Mouse (Mus musculus) forebrain, embryonic 11.5 days (tissue): Measurements from ENCODE around the gene Gm14226. TPM values are rescaled to one million over a fixed set of nuclear protein-coding genes. Genes with fewer than 3 reads are reported as not detected.
"Not testable (repeated sequence)": the region's sequence is repeated elsewhere in the genome, so short reads cannot be mapped to it uniquely, and the experiment has no call there.

ENCODE experiments used
- ATAC-seq: fragments of 200-750 bp; cut with Nextera tagmentation; replicated peaks from 2 replicates; pipeline ENCODE4 v1.8.0; 2017; ENCODE audit warnings: moderate TSS enrichment; ENCODE audit not compliant: low FRiP score
- DNase-seq: peaks from one replicate; pipeline ENCODE4 v3.0.0-alpha.2; 2017; ENCODE audit warnings: low spot score
- H3K27ac ChIP-seq: fragments of 300-500 bp; sonication (generic); 2 replicates; pipeline ENCODE4 v1.5.1; 2014; ENCODE audit warnings: low read depth, low read length
- H3K27me3 ChIP-seq: fragments of 300-500 bp; sonication (generic); 2 replicates; pipeline ENCODE4 v1.6.1; 2014; ENCODE audit warnings: mild to moderate bottlenecking, low read length, mixed read lengths; ENCODE audit not compliant: control insufficient read depth, insufficient read depth
- H3K36me3 ChIP-seq: fragments of 300-500 bp; sonication (generic); 2 replicates; pipeline ENCODE4 v1.6.1; 2014; ENCODE audit warnings: mild to moderate bottlenecking, low read length, moderate library complexity, mixed read lengths; ENCODE audit not compliant: control insufficient read depth, insufficient read depth
- H3K4me1 ChIP-seq: fragments of 300-500 bp; sonication (generic); replicated peaks from 2 replicates; pipeline ENCODE4 v1.6.1; 2014; ENCODE audit warnings: low read length, mixed read lengths; ENCODE audit not compliant: control insufficient read depth, insufficient read depth
- H3K4me2 ChIP-seq: fragments of 300-500 bp; sonication (generic); 2 replicates; pipeline ENCODE4 v1.6.1; 2014; ENCODE audit warnings: low read depth, mild to moderate bottlenecking, low read length, moderate library complexity, mixed read lengths; ENCODE audit not compliant: severe bottlenecking
- H3K4me3 ChIP-seq: fragments of 300-500 bp; sonication (generic); 2 replicates; pipeline ENCODE4 v1.5.1; 2014; ENCODE audit warnings: low read depth, low read length
- H3K9ac ChIP-seq: fragments of 300-500 bp; sonication (generic); 2 replicates; pipeline ENCODE4 v1.6.1; 2014; ENCODE audit warnings: low read length
- H3K9me3 ChIP-seq: fragments of 300-500 bp; sonication (generic); 2 replicates; pipeline ENCODE4 v1.6.1; 2016; ENCODE audit warnings: low read length, mixed read lengths; ENCODE audit not compliant: control insufficient read depth
- WGBS: fragments of 180-500 bp; shearing (Covaris S2); extraction: QIAGEN DNeasy Blood & Tissue Kit; methylation state at CpG from one replicate; pipeline ENCODE4 v1.1.7; 2014; 5-methylcytosine and 5-hydroxymethylcytosine counted together
- polyA plus RNA-seq: library from polyadenylated mRNA; unstranded; fragments of >200 nt; fragmentation: Nextera tagmentation; extraction: Ambion mirVana; gene quantifications from 2 replicates; pipeline ENCODE4 v1.2.1, GENCODE M21; 2014

The Gm14226 gene
- polyA plus RNA-seq, 1 experiment from 2014 or later = 0.40 TPM

DNA sequence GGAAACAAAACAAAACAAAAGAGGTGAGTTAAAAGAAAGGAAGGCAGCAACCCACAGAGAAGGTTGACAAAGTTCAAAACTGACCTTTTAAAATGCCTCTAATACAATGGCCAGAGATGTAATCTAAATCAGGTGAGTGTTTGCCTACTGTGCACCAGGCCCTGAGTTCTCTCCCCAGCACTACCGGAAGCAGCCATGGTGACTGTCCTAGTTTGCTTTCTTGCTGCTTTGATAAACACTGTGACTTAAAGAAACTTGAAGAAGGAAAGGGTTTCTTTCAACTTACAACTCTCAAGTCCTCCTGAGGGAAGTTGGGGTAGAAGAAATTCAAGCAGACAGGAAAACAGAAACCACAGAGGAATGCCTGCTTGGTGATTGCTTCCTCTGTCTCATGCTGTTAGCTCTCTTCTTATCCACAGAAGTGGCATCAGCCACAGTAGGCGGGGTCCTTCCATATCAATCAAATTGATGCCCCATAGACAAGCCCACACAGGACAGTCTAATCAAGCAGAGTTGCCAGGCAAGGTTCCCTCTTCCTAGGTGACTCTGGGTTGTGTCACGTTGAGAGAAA lies 6.9 kb upstream of the Gm14226 start:
- no peaks in the 10 kb centered on the region for H3K27me3 ChIP-seq
- H3K36me3 ChIP-seq = no peaks in the 10 kb centered on the region
- ATAC-seq (no peak), DNase-seq (no peak)
- 64% methylated on average over 3 of the region's 3 CpGs for WGBS
- H3K4me3 ChIP-seq = no peak overlapping the region
- no peaks in the 10 kb centered on the region for H3K4me1 ChIP-seq
- no peak overlapping the region for H3K27ac ChIP-seq
- no peak overlapping the region for H3K9ac ChIP-seq
- no peak overlapping the region for H3K4me2 ChIP-seq
- H3K9me3 ChIP-seq = no peaks in the 10 kb centered on the region

DNA sequence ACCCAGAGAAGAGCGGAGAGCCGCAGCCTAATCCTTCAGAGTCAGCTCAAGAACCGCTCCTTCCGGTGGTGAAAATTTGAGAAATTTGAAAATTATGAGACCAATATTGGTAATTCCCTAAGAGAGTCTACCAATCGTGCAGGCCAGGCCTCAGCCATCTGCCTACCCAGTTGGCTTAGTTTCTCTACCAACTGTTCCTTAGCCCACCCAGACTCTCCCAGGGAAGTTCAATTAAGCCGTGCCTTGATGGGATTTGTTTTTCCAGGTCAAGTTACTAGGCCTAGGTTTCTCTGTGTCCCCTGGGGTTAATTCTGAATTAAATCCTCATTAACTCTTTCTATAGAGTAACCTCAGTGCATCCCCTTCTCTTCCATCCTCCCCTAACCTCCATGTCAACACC lies 5.1 kb upstream of the Gm14226 start:
- Histone ChIP-seq H3K4me3 (no peak overlapping the region), H3K36me3 (no peaks in the 10 kb centered on the region), H3K9me3 (no peaks in the 10 kb centered on the region), H3K4me2 (no peak overlapping the region), H3K9ac (no peak overlapping the region), H3K4me1 (no peaks in the 10 kb centered on the region), H3K27me3 (no peaks in the 10 kb centered on the region), H3K27ac (no peak overlapping the region)
- ATAC-seq (no peak), DNase-seq (no peak)
- WGBS = 66% methylated on average over 6 of the region's 6 CpGs

GRCm38 (mm10) chr2:155016751-155017150 lies 1.3 kb upstream of the Gm14226 start:
- not testable (repeated sequence) for H3K4me3 ChIP-seq, H3K4me1 ChIP-seq, ATAC-seq, H3K4me2 ChIP-seq, H3K36me3 ChIP-seq, DNase-seq, H3K9me3 ChIP-seq, H3K9ac ChIP-seq, H3K27ac ChIP-seq, H3K27me3 ChIP-seq
- WGBS = 13% methylated on average over 5 of the region's 9 CpGs

DNA sequence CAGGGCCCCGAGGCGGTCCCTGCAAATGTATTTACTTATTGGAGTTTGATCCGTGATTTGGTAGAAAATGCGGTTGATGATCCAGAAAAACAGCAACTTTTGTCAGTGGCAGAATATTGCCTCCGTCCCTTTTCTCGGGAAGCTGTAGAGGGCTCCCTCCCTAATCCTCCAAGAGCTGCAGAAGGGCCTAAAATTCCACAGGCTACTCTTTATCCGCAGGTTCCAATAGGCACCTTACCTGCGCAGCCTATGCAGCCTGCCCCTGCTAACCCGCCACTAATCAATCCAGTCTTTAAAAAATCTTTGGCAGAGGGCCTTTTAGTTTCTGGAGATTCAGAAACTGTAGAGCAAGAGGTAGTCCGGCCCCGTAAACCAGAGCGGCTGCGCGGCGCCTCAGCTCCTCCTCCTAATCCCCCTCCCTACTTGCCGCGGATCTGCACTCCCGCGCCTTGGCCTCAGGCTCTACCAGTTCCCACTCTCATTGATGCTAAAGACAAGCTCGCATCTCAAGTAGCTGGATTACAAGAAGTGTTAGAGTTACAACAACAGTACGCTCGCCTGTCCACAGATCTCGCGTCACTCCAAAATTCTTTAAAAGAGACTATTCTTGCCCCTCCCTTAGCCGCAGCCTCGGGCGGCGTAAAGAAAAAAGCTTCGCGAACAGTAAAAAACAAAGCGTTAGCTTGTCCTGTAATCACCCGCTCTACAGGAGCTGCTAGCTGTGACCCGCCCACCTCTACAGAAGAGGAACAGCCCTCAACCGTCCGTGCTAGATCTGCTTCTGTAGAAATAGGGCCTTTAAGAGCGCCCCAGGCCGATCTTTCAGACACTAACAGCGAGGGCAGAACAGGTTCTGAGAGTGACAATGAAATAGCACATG lies 936 bp downstream of the Gm14226 start:
- no peaks in the 10 kb centered on the region for H3K27me3 ChIP-seq

DNA sequence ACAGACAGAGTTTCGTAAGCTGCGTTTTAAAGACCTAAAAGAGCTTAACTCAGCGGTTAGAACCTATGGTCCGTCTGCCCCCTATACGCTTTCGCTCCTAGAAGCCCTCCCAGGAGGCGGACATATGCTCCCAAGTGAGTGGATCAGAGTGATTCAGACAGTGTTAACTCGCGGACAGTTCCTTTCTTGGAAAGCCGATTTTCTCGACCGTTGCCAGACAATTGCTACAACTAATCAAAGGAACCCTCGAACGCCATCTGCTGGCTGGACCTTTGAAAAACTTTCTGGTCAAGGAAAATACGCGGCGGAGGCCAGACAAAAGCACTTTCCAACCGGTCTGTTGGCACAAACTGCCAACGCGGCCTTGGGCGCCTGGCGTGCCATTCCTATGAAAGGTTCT lies 1.6 kb downstream of the Gm14226 start:
- DNase-seq = peak; percentile 94
- H3K4me2 ChIP-seq = peak overlapping the region; percentile 88
- 0 out of 2 replicates have a peak, but pooled peaks cover 2% of the 10 kb centered on the region for H3K4me1 ChIP-seq
- WGBS = under 1% methylated on average over 22 of the region's 22 CpGs
- ATAC-seq = peak; percentile 82
- H3K36me3 ChIP-seq = no peaks in the 10 kb centered on the region
- peak overlapping the region; percentile 39 for H3K4me3 ChIP-seq
- H3K27me3 ChIP-seq = no peaks in the 10 kb centered on the region
- peak overlapping the region; percentile 77 for H3K9ac ChIP-seq
- no peaks in the 10 kb centered on the region for H3K9me3 ChIP-seq
- H3K27ac ChIP-seq = peak overlapping the region; percentile 88

More for the DNA sequence above, 936 bp downstream of the Gm14226 start:
- DNase-seq (peak; percentile 91), ATAC-seq (peak; percentile 95)
- WGBS = under 1% methylated on average over 38 of the region's 38 CpGs
- Histone ChIP-seq H3K4me2 (peak overlapping the region; percentile 88), H3K27ac (peak overlapping the region; percentile 88), H3K4me3 (peak overlapping the region; percentile 39), H3K4me1 (0 out of 2 replicates have a peak, but pooled peaks cover 2% of the 10 kb centered on the region), H3K36me3 (no peaks in the 10 kb centered on the region), H3K9me3 (no peaks in the 10 kb centered on the region), H3K9ac (peak overlapping the region; percentile 77)

DNA sequence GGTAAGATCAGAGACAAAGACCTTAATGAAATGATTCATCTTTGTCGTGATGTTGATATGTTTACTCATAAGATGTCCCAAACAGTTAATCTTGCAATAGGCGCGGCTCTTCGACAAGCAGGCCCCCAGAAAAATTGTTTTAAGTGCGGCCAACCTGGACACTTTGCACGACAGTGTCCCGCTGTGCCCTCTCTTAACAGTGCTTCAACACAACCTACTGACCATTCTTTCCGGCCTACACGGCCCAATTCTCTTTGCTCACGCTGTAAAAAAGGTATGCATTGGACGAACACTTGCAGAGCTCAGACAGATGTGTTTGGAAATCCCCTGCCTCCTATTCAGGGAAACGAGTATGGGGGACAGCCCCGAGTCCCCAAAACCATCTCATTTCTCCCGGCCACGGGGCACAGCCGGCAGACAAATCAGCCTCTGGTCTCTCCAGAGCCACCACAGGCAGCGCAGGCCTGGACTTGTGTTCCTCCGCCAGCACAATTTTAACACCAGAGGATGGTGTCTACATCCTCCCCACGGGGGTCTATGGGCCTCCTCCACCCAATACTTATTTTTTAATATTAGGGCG lies 2.3 kb downstream of the Gm14226 start:
- Histone ChIP-seq H3K27ac (peak overlapping the region; percentile 1; the same call in 1 of the 2 replicates), H3K4me2 (peak overlapping the region; percentile 88; the same call in 1 of the 2 replicates), H3K9ac (peak overlapping the region; percentile 25)
- H3K27me3 ChIP-seq, H3K36me3 ChIP-seq, H3K9me3 ChIP-seq, H3K4me1 ChIP-seq, ATAC-seq, H3K4me3 ChIP-seq: not testable (repeated sequence)
- peak; percentile 57 for DNase-seq
- 13% methylated on average over 20 of the region's 20 CpGs for WGBS

GRCm38 (mm10) chr2:155030831-155031230 lies 12.8 kb downstream of the Gm14226 start:
- Histone ChIP-seq H3K9me3 (no peaks in the 10 kb centered on the region), H3K36me3 (no peaks in the 10 kb centered on the region), H3K4me3 (no peak overlapping the region), H3K27me3 (no peaks in the 10 kb centered on the region), H3K9ac (no peak overlapping the region), H3K4me1 (no peaks in the 10 kb centered on the region), H3K27ac (no peak overlapping the region), H3K4me2 (no peak overlapping the region)
- 80% methylated on average over 7 of the region's 7 CpGs for WGBS
- DNase-seq = no peak
- no peak for ATAC-seq

GRCm38 (mm10) chr2:155032938-155033710 lies 15.1 kb downstream of the Gm14226 start:
- H3K9ac ChIP-seq = no peak overlapping the region
- H3K4me1 ChIP-seq = no peaks in the 10 kb centered on the region
- no peaks in the 10 kb centered on the region for H3K9me3 ChIP-seq
- WGBS = 48% methylated on average over 19 of the region's 19 CpGs
- no peak overlapping the region for H3K4me3 ChIP-seq
- no peak overlapping the region for H3K27ac ChIP-seq
- H3K27me3 ChIP-seq = no peaks in the 10 kb centered on the region
- no peak overlapping the region for H3K4me2 ChIP-seq
- DNase-seq (no peak), ATAC-seq (no peak)
- no peaks in the 10 kb centered on the region for H3K36me3 ChIP-seq
